Mouse (Mus musculus) bone marrow macrophage, adult 2 months (primary cell): ENCODE measurements around the gene Fhit.

Source experiments
- CTCF ChIP-seq: IDR thresholded peaks from 2 replicates; pipeline ENCODE4 v1.5.1; 2012; ENCODE audit warnings: low read depth, mild to moderate bottlenecking, low read length, moderate library complexity
- POLR2A ChIP-seq: IDR thresholded peaks from 2 replicates; pipeline ENCODE4 v1.6.1; 2012; ENCODE audit warnings: mild to moderate bottlenecking, low read depth, low read length, borderline replicate concordance

GRCm38 (mm10) chr14:9583227-9584155, 1578.3 kb downstream of the Fhit start:
- TF ChIP-seq POLR2A (no peak), CTCF (no peak)
